Mouse (Mus musculus) kidney, adult 8-10 months (tissue): ENCODE measurements around the gene Hhat.

Source experiments
- DNase-seq, 2 experiments: peaks; one replicate each; pipeline ENCODE4 v3.0.0; 2022

Hhat gene

GRCm38 (mm10) chr1:192742394-192743251 lies 28.4 kb downstream of the Hhat start:
- DNase-seq = no peak

GRCm38 (mm10) chr1:192741896-192742295 lies 29.1 kb downstream of the Hhat start:
- no peak for DNase-seq

- no peak for DNase-seq
Measured at GRCm38 (mm10) chr1:192736524-192736923, 34.5 kb downstream of the Hhat start.

GRCm38 (mm10) chr1:192736002-192736426 lies 35.0 kb downstream of the Hhat start:
- peak; percentile 6 to 39 for DNase-seq

GRCm38 (mm10) chr1:192730517-192730916 lies 40.5 kb downstream of the Hhat start:
- DNase-seq = no peak

GRCm38 (mm10) chr1:192726996-192727624 lies 43.9 kb downstream of the Hhat start:
- DNase-seq = peak; percentile 17 to 20

- peak in 1 of 2 experiments; percentile 62 for DNase-seq
Measured at GRCm38 (mm10) chr1:192722147-192722546, 48.9 kb downstream of the Hhat start.

GRCm38 (mm10) chr1:192720156-192720555 lies 50.9 kb downstream of the Hhat start:
- DNase-seq = no peak

- peak in 1 of 2 experiments; percentile 71 for DNase-seq
Measured at GRCm38 (mm10) chr1:192711779-192712348, 59.2 kb downstream of the Hhat start.

- DNase-seq = peak; percentile 2 to 20
Measured at GRCm38 (mm10) chr1:192700339-192701073, 70.5 kb downstream of the Hhat start.

GRCm38 (mm10) chr1:192699101-192699500 lies 71.9 kb downstream of the Hhat start:
- DNase-seq = no peak

GRCm38 (mm10) chr1:192696371-192696863 lies 74.6 kb downstream of the Hhat start:
- no peak for DNase-seq

- no peak for DNase-seq
Measured at GRCm38 (mm10) chr1:192693644-192694043, 77.4 kb downstream of the Hhat start.

GRCm38 (mm10) chr1:192692982-192693381 lies 78.0 kb downstream of the Hhat start:
- DNase-seq = no peak

GRCm38 (mm10) chr1:192682219-192682951 lies 88.6 kb downstream of the Hhat start:
- no peak for DNase-seq

- DNase-seq = no peak
Measured at GRCm38 (mm10) chr1:192677236-192677635, 93.8 kb downstream of the Hhat start.

GRCm38 (mm10) chr1:192663608-192664007 lies 107.4 kb downstream of the Hhat start:
- no peak for DNase-seq

- no peak for DNase-seq
Measured at GRCm38 (mm10) chr1:192663092-192663491, 107.9 kb downstream of the Hhat start.

- no peak for DNase-seq
Measured at GRCm38 (mm10) chr1:192661612-192662011, 109.4 kb downstream of the Hhat start.

GRCm38 (mm10) chr1:192657417-192657816 lies 113.6 kb downstream of the Hhat start:
- no peak for DNase-seq

GRCm38 (mm10) chr1:192651981-192652605 lies 118.9 kb downstream of the Hhat start:
- peak in 1 of 2 experiments; percentile 5 for DNase-seq

- DNase-seq = no peak
Measured at GRCm38 (mm10) chr1:192650586-192650985, 120.4 kb downstream of the Hhat start.
